Mouse (Mus musculus): ENCODE measurements at regions not wholly inside any gene's neighbourhood (a gene's known extent, or its start where the extent isn't known, plus 50 kb on each side); places are given as distances from the start of the nearest gene placed in this dataset.

DNA sequence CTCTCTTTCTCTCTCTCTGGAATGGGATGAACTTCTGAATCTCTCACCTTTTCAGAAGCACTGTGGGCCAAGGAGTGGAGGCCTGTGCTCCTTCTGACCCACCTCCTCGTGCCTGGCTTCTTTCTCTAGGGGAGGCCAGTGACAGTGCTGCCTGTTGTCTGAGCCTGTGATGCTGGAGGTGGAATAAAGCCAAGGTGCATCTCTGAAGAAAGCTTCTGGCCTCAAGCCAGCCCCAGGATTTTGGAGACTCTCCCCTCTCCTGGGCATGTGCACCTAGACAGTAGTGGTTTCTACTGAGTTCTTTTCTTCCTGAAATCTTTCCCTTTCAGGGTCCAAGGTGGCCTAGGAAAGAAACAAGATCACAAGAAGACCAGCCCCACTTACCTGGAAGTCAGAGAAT is 63.3 kb upstream of the Polg start:
- no peak overlapping the region for H3K4me2 ChIP-seq
- H3K4me1 ChIP-seq = no peaks in the 10 kb centered on the region
- 0% methylated on average over 1 of the region's 1 CpGs for WGBS
- H3K27me3 ChIP-seq = peaks cover 97% of the 10 kb centered on the region
- H3K4me3 ChIP-seq (replicated peaks) = no peak overlapping the region
- no peaks in the 10 kb centered on the region for H3K9me3 ChIP-seq (replicated peaks)
- ATAC-seq (replicated peaks; ENCODE audit: low FRiP score) = no peak
- no peak overlapping the region for H3K9ac ChIP-seq
- H3K36me3 ChIP-seq = no peaks in the 10 kb centered on the region
- H3K27ac ChIP-seq = no peak overlapping the region

- no peak overlapping the region for H3K4me2 ChIP-seq
- H3K27ac ChIP-seq = no peak overlapping the region
- H3K9me3 ChIP-seq (replicated peaks) = no peaks in the 10 kb centered on the region
- ATAC-seq (replicated peaks; ENCODE audit: low FRiP score) = no peak
- H3K4me1 ChIP-seq = no peaks in the 10 kb centered on the region
- no peak overlapping the region for H3K4me3 ChIP-seq (replicated peaks)
- H3K36me3 ChIP-seq = no peaks in the 10 kb centered on the region
- 21% methylated on average over 3 of the region's 3 CpGs for WGBS
- peaks cover 97% of the 10 kb centered on the region for H3K27me3 ChIP-seq
- H3K9ac ChIP-seq = no peak overlapping the region
These were observed 61.8 kb upstream of the Polg start for GRCm38 (mm10) chr7:79527984-79528383.

- ATAC-seq (replicated peaks; ENCODE audit: low FRiP score) = no peak
- H3K9me3 ChIP-seq (replicated peaks) = no peaks in the 10 kb centered on the region
- 40% methylated on average over 14 of the region's 14 CpGs for WGBS
- H3K4me1 ChIP-seq = no peaks in the 10 kb centered on the region
- H3K4me2 ChIP-seq = no peak overlapping the region
- H3K27me3 ChIP-seq = peaks cover 96% of the 10 kb centered on the region
- H3K9ac ChIP-seq = no peak overlapping the region
- no peaks in the 10 kb centered on the region for H3K36me3 ChIP-seq
- H3K27ac ChIP-seq = no peak overlapping the region
- H3K4me3 ChIP-seq (replicated peaks) = no peak overlapping the region
These were observed 59.8 kb upstream of the Polg start for GRCm38 (mm10) chr7:79525690-79526630.

GRCm38 (mm10) chr7:79524921-79525320 is 58.8 kb upstream of the Polg start:
- no peak overlapping the region for H3K4me2 ChIP-seq
- no peak overlapping the region for H3K27ac ChIP-seq
- ATAC-seq (replicated peaks; ENCODE audit: low FRiP score) = no peak
- WGBS = 69% methylated on average over 10 of the region's 10 CpGs
- peaks cover 96% of the 10 kb centered on the region for H3K27me3 ChIP-seq
- H3K4me1 ChIP-seq = peaks cover 2% of the 10 kb centered on the region; the same call in 1 of the 2 replicates
- H3K9me3 ChIP-seq (replicated peaks) = no peaks in the 10 kb centered on the region
- H3K4me3 ChIP-seq (replicated peaks) = no peak overlapping the region
- H3K9ac ChIP-seq = no peak overlapping the region
- H3K36me3 ChIP-seq = no peaks in the 10 kb centered on the region

- Histone ChIP-seq H3K27me3 (peaks cover 98% of the 10 kb centered on the region), H3K4me2 (no peak overlapping the region), H3K36me3 (no peaks in the 10 kb centered on the region), H3K9ac (no peak overlapping the region), H3K4me3 (replicated peaks) (no peak overlapping the region), H3K4me1 (peaks cover 2% of the 10 kb centered on the region; the same call in 1 of the 2 replicates), H3K9me3 (replicated peaks) (no peaks in the 10 kb centered on the region), H3K27ac (no peak overlapping the region)
- ATAC-seq (replicated peaks; ENCODE audit: low FRiP score) = no peak
- 72% methylated on average over 4 of the region's 4 CpGs for WGBS
These were observed 57.5 kb upstream of the Polg start for GRCm38 (mm10) chr7:79523696-79524095.

- no peak for ATAC-seq (replicated peaks; ENCODE audit: low FRiP score)
- no peak overlapping the region for H3K4me3 ChIP-seq (replicated peaks)
- H3K27me3 ChIP-seq = peaks cover 98% of the 10 kb centered on the region
- no peak overlapping the region for H3K27ac ChIP-seq
- H3K9me3 ChIP-seq (replicated peaks) = no peaks in the 10 kb centered on the region
- no peaks in the 10 kb centered on the region for H3K36me3 ChIP-seq
- 83% methylated on average over 3 of the region's 3 CpGs for WGBS
- H3K4me2 ChIP-seq = no peak overlapping the region
- H3K4me1 ChIP-seq = peaks cover 2% of the 10 kb centered on the region; the same call in 1 of the 2 replicates
- no peak overlapping the region for H3K9ac ChIP-seq
These were observed 55.9 kb upstream of the Polg start for GRCm38 (mm10) chr7:79522046-79522445.

GRCm38 (mm10) chr7:79521259-79521658 is 55.1 kb upstream of the Polg start:
- Histone ChIP-seq H3K36me3 (no peaks in the 10 kb centered on the region), H3K9me3 (replicated peaks) (no peaks in the 10 kb centered on the region), H3K9ac (no peak overlapping the region), H3K4me2 (no peak overlapping the region), H3K4me3 (replicated peaks) (no peak overlapping the region), H3K27ac (no peak overlapping the region), H3K27me3 (peaks cover 98% of the 10 kb centered on the region), H3K4me1 (peaks cover 2% of the 10 kb centered on the region; the same call in 1 of the 2 replicates)
- ATAC-seq (replicated peaks; ENCODE audit: low FRiP score) = no peak
- WGBS = 56% methylated on average over 5 of the region's 5 CpGs

GRCm38 (mm10) chr7:79520222-79520710 is 54.1 kb upstream of the Polg start:
- Histone ChIP-seq H3K36me3 (no peaks in the 10 kb centered on the region), H3K9ac (no peak overlapping the region), H3K4me3 (replicated peaks) (no peak overlapping the region), H3K27me3 (peaks cover 98% of the 10 kb centered on the region), H3K9me3 (replicated peaks) (no peaks in the 10 kb centered on the region), H3K27ac (no peak overlapping the region), H3K4me1 (peaks cover 8% of the 10 kb centered on the region), H3K4me2 (no peak overlapping the region)
- WGBS = 48% methylated on average over 2 of the region's 2 CpGs
- no peak; the same call in 1 of the 2 replicates for ATAC-seq (replicated peaks; ENCODE audit: low FRiP score)

DNA sequence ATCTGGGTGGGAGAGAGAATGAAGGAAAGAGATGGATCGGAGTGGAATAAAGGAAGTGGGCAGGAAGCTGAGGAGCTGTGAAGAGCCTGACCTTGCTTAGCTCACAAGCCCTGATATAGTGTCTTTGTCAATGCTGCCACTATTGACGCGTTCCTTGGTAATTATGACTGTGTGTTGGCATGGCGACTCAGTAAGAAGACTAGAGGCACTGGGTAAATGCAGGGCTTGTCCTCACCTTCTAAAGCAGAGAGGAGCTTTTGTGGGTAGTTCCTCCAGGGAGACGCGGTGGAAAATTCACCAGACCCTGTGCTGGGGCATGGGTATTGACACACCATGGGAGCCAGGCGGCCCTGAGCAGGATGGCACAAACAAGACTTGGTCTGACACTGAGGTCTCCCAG is 52.8 kb upstream of the Polg start:
- no peak overlapping the region for H3K9ac ChIP-seq
- H3K36me3 ChIP-seq = no peaks in the 10 kb centered on the region
- H3K4me3 ChIP-seq (replicated peaks) = no peak overlapping the region
- no peak overlapping the region for H3K27ac ChIP-seq
- no peaks in the 10 kb centered on the region for H3K9me3 ChIP-seq (replicated peaks)
- no peak overlapping the region for H3K4me2 ChIP-seq
- peaks cover 98% of the 10 kb centered on the region for H3K27me3 ChIP-seq
- peaks cover 11% of the 10 kb centered on the region for H3K4me1 ChIP-seq
- 68% methylated on average over 7 of the region's 7 CpGs for WGBS
- ATAC-seq (replicated peaks; ENCODE audit: low FRiP score) = no peak

- WGBS = 59% methylated on average over 5 of the region's 5 CpGs
- no peak for ATAC-seq (replicated peaks; ENCODE audit: low FRiP score)
- Histone ChIP-seq H3K4me3 (replicated peaks) (no peak overlapping the region), H3K4me2 (no peak overlapping the region), H3K9me3 (replicated peaks) (no peaks in the 10 kb centered on the region), H3K36me3 (no peaks in the 10 kb centered on the region), H3K9ac (no peak overlapping the region), H3K27ac (no peak overlapping the region), H3K27me3 (peaks cover 98% of the 10 kb centered on the region), H3K4me1 (peaks cover 11% of the 10 kb centered on the region)
These were observed 51.6 kb upstream of the Polg start for GRCm38 (mm10) chr7:79517581-79518337.

GRCm38 (mm10) chr7:79516287-79516686 is 50.1 kb upstream of the Polg start:
- Histone ChIP-seq H3K9me3 (replicated peaks) (no peaks in the 10 kb centered on the region), H3K4me1 (peaks cover 11% of the 10 kb centered on the region), H3K27ac (no peak overlapping the region), H3K9ac (no peak overlapping the region), H3K4me3 (replicated peaks) (no peak overlapping the region), H3K4me2 (no peak overlapping the region), H3K27me3 (peaks cover 99% of the 10 kb centered on the region), H3K36me3 (no peaks in the 10 kb centered on the region)
- no peak for ATAC-seq (replicated peaks; ENCODE audit: low FRiP score)
- WGBS = 83% methylated on average over 4 of the region's 4 CpGs

All from kidney, embryonic 15.5 days (tissue).